Mouse (Mus musculus) T-helper 2 cell (primary cell): ENCODE results near the gene Samd5.

Experiments used
- in situ Hi-C: fragments of 300-600 bp; cut with MboI, MseI; formaldehyde crosslinking; loops from one replicate; pipeline ENCODE4 v1.15.1; 2025; ENCODE audit warnings: high pct_unique_total_duplicates

The Samd5 gene

DNA sequence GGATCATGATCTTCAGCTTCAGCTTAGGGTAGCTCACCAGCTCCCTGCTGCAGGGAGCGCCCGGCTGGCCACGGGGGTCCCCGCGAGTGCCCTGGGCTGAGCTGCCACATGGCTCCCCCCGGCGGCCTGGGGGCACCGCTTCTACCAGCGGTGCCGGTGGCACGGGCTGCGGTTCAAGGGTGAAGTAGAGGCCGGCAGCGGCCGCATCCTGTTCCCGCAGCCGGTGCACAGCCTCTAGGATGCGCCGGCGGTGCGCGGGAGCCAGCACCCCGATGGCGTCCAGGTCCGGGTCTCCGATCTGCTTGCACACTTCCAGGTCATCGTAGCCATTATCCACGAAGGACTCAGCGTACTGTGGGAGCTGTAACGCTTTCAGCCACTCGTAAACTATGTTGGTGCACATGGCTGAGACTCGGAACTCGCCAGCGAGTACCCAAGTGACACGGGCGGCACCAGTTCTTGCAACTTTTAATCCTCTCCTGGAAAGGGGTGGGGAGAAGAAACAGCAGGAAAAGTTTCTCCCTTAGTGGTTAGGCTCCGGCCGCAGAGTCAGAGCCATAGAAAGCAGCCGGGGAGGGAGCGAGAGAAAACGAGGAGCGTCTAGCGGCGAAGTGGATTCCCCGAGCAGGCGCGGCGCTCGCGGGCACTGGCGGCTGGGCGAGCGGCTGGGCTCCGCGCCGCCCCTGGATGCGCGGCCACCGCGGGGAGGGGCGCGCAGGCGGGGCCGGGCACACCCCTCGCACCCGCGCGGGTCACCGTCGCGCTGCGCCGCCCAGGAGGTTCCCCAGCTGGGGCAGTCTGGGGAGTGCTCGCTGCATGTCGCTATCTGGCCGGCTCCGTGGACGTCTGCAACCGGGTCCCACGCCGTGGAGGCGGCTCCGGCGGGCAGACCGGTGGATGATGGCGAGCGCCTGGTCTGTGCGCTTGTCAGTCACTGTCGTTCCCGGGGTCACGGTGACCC, at the start of gene Samd5:
Samd5 (minus strand) TSS at position 648 of the 961 bp plus-strand sequence.
- in situ Hi-C loops, result no loop called here

DNA sequence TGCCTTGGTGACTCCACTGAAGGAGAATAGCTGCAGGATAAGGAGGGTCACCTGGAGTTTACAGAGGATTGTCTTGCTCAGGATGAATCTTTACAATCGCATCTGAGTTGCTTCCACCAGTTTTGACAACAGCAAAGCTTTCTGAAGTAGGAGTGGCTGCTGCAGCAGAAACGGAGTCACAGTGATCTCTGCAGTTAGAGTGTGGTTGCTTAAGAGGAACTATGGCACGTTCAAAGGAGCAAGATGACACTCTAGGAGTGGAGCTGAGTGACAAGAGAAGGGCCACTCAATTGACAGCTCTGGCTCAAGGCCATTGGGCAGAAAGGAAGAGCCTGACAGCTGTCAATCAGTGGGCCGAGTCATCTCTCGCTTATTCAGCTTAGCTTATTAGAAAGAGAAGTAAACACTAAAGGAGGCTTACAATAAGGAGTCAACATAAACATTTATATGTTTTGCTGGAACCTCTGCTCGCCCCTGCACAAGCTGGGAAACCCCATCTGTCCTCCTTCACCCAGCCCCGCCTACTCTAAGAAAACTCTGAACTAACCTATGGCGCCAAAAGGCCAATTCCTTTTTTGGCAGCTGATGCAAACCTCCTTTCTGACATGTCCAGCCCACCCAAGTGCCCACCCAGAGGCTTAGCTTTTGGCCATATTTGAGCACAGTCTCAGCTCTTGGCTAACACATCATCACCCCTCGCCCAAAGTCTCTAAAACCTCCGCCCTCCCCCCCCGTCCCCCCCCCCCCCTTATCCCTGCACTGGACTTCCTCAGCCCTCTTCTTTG, 47.7 kb upstream of the Samd5 start:
- in situ Hi-C loops, result no loop called here

DNA sequence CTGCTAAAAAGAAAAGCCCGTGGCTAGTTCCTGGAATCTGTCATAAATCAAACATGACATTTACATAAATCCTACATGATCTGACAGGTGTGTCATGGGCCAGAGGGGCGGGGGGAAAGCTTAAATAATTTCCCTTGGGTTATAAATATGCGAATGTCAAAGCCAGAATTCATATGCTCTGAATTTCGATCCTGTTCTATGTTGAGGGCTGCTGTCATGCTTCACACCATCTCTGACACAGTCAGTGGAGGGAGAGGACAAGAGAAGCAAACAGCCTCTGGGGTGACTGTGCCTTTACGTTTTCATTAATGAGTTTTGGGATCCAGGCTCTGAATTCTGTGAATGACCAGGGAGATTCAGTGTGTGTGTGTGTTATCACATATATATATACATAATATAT, 45.0 kb upstream of the Samd5 start:
- in situ Hi-C loops, result no loop called here

DNA sequence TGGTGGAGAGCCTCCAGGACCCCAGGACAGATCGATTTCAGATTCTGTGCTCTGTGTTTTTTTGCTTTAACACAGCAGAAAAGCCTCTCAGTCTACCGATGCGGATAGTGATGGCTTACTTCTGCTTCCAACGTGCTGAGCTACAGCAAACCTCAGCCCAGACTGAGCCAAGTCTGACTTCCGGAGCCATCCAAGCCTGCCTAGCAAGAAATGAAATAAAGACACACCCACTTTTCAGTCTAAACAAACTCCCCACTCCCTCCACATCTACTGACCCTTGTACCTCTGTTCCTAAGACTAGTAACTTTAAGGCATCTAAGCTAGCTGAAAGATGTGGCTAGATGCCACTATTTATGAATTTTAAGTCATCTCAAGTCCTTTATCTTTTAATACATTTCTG, 43.1 kb upstream of the Samd5 start:
- in situ Hi-C loops, result no loop called here

DNA sequence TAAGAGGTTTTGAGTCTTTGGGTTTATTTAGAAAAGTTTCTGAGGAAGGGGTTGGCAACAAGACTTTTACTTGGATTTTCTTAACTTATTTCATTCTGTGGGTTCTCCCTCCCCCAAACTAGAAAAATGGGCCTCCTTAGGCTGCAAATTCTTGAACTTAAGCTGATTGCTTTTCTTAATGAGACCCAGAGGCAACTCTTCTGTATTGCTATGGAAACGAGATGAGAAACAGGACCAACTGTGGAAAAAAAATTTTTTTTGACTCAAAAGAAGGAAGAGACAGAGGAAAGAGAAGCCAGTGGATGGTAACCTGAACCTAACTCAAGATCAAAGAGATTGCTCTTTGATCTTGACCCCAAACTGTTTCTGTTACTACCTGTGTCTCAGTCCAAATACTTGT, 29.9 kb upstream of the Samd5 start:
- in situ Hi-C loops, result no loop called here

DNA sequence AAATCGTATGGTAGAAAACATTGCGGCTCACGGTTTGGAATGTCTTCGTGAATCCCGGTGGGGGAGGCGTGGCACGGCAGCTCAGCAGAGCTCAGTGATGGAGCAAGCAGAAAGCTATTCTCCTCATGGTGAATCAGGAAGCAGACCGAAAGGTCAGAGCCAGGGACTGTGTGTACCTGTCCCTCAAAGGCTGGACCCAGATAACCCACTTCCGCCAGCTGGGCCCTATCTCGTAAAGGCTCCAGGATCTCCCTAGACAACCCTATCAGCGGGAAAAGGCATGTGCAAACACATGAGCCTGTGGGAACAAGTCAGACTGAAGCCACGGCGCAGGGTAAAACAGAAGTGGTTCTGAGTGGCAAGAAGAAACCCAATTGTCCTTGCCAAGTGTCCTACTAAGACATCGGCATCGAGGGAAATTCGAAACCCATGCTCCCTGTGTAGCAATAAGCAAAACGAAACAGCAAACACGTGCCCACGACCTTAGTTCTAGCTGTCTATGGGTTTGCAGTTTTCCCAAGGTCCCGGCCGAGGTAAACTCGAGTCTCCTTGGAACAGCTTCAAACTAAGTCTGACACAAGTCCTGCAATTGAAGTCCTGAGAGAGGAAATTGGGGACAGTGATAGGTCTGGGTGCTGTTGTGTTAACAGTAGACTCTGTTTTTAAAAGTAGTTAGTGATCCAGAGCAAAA, 24.2 kb upstream of the Samd5 start:
- in situ Hi-C loops, result no loop called here

DNA sequence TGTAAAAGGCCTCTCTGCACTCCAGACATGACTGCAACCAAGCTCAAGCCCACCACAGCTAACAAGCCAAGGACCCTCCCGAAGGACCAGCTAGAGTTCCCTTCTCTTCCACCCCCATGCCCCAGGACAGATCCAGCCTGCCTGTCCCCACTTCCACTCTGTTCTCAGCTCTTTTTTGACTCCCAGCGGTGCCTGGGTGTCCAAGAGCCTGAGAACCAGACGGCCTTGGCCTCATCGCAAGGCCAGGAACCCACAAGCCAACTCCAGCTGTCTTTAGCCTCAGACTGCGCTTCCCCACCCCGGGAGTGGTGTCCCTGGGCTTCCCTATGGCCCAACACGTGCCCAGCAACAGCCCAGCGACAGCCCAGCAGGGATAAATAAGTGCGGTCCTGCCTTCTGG, 23.1 kb upstream of the Samd5 start:
- in situ Hi-C loops, result no loop called here

DNA sequence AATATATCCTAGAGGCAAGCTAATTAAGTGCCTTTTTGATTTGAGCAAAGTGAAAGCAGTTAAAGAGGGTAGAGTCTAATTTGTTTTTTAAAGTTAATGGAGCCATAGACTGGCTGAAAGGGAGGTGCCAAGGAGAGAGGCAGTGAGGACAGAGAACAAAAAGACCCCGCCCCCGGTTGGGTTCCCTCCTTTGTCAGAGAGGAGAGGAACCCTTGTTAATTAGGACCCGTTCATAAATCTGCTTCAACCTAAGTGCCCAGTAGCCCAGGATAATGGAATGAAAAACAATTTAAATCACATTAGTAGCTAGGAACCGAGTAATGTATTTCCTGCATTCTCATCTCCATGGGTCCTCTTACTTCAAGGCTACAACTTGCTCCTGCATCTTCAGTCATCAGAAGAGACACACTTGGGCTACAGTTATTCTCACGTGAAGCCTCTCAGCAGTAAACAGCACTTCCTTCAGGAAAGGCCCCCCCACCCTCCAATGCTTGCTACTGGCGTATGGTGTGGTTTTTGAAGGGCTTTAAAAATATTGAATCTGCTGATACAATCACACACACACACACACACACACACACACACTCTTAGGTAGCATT, 21.6 kb upstream of the Samd5 start:
- in situ Hi-C loops, result no loop called here

DNA sequence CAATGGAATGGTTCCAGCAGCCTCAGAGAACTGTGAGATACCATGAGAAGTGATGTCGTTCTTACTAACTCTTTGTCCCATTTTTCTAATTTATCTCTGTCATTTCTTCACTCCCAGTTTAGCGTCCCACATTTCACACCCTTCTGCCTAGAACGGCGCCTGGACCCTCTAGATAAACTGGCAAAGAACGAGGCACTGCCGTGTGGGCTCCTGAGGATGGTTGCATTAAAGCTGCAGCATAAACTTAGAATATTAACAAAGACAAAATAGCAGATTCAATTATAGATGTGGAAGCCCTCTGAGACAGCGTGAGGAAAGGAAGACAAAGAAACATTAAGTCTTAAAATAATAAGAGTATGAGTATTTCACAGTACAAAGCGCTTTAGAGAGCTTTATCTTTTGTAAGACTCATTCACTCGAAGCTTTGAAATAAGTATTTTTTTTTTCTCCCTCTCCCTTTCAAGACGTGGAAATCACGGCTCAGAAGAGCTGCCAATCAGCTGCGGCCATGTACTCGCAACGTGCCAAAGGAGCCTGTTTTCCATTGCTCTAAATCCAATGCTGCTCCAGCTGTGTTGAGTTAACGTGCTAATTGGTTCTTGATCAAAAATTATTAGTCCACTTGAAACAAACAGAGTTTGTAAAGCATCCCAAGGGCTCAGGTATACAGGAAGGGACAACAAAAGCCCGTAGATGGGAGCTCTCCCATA, 19.1 kb upstream of the Samd5 start:
- in situ Hi-C loops, result no loop called here

DNA sequence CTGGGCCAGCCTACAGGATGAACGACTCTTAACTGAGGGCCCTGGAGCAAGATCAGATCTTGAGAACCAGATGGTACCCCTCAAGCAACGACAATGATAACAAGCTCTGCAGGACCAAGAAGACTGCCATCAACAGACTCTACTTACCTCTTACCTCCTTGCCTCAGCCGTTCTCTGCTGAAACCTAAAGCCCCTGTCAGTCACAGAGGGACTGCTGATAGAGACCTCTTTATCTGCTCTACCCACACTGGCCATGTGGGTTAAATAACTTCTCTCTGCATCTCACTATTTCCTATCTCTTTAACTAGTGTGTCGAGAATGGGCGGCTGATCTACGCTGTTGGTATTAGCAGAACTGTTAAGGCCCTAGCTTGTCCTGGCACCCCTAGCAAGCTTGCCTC, 5.9 kb upstream of the Samd5 start:
- in situ Hi-C loops, result no loop called here

DNA sequence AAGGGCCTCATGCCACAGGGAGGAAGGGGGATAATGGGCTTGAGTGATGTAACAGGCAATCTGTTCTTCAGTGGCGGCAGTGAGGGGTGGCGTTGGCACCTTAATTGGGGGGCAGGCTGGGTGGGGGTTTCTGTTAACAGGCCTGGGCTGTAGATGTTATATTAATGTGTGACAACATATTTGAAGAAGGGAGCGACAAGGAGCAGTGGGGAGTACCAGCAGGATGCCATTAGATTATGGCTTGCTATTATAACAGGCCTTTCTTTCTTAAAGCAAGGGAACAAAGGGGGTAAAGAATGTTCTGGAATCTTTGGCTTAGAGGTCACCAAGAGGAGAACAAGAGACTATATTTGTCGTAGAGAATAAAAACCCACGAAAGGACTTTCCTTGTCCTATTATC, 4.9 kb upstream of the Samd5 start:
- in situ Hi-C loops, result no loop called here

DNA sequence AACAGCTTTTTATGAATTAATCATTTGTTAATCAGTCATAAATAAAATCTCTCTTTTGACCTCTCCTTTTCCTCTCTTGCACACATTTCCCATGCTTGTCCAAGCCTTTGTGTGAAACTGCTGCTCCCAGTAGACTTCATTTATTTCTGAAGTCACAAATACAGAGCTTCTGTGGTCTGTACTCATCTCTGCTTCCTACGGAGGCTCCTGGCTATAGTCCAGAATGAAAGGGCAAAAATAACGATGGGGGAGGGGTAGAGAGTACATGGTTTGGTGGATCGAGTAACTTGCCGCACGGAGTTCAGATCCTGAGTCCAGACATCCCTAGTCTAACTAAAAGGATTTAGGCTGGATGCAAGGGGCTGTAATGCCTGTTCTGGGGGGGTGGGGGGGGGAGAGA, 3.1 kb upstream of the Samd5 start:
- in situ Hi-C loops, result no loop called here

DNA sequence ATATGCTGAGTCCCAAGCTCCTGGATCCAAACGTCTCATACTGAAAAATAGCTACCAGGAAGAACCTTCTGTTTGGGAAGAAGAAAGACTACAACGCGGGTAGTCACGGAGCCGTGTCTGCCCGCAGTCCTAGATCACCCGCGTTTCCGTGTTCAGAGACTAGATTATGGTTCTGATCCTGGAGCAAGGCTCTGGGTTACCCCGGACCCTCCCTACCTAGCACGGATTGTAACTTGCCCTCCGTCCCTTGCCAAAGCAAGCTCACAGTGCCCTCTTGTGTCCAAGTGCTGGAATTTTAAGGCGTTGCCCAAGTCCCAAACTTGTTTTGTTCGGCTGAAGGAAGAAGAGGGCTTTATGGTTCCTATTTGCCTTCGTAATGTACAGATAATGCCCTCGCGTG, 1.9 kb upstream of the Samd5 start:
- in situ Hi-C loops, result no loop called here

DNA sequence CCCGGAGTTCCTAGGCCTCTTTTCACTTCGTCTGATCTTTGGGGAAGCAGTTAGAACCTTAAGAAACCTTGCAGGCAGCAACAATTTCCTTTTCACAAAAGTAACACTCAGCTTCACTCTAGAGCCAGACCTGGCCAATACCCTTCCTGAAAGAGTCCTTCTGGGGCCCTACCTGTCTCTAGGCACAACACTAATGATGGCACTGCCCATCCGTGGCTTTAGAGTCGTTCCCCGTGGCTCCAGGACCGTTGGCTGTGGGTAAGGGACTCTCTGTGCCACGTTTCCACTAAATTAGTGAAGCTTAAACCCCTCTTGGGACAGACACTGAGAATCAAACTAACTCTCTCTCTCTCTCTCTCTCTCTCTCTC, 1.4 kb upstream of the Samd5 start:
- in situ Hi-C loops, result no loop called here

DNA sequence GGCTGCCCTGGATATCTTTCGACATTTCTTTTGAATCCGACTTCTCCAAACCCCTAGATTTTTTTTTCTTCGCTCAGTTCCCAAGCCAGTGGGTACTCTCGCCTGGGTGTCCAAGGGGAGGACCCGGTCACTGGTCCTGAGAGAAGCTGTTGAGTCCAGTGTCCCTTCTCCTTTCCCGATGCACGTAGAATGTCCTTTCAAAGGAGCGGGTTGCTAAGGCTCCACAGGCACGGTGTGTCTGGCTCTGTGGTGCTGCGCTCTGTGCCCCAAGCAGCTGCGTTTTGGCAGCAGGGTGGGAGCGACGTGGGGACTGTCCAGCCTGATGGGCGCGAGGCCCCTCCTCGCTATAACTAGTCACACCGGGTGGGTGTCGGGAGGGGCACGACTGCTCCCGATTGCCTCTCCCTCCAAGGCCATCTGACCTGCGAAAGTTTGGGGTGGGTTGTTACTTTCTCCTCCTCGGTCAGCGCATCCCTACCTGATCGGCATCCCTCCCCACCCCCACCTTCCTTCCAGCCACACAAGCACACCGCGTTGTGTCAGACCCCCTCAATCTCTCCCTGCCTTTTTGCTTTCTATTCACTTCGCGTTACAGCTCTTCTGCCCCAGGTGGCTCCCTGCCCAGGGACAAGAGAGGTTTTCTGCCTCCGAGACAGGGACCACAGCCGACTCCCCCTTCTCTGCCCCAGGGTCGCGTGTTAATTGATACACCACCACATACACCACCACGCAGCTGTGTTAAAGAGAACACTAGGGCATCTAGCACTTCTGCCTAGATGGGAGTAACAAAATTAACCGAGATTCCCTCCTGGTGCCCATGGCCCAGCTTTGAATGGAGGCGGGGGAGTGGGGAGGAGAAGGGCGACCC, 776 bp upstream of the Samd5 start:
- in situ Hi-C loops, result no loop called here

DNA sequence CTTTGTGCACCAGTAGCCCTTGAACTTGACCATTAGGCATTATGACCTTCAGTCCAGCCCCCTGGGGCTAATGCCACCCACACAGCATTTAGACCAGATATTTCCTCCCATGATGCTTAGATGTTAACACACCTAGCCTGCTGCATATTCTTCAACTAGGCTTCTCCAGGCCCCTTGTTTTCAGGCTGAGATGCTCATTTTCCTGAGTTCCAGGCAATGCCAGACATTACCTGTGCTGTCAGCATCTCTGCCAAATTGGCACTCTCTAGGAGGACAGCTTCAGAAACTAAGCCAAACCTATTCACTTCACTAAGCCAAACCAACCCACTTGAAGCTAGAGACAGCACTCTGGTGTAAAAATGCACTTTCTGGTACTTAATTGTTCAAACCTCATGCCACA, 1.7 kb downstream of the Samd5 start:
- in situ Hi-C loops, result no loop called here

DNA sequence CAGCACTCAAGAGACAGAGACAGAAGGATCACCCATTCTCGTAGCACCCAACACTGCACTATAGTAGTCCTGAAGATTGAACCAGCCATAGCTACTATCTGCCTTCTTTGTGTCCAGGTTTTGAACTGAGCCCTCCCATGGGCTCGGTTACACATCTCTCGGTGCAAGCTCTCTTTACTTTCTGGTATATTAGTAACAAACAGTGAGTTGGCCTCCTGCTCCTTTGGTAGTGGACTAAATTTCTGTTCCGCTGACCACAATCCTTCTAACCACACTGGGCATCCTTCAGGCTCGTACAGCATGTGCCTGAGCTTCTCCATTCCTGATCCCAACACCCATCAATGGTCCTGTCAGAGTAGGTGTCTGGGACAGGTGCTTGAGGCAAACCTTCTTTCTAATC, 2.3 kb downstream of the Samd5 start:
- in situ Hi-C loops, result no loop called here

DNA sequence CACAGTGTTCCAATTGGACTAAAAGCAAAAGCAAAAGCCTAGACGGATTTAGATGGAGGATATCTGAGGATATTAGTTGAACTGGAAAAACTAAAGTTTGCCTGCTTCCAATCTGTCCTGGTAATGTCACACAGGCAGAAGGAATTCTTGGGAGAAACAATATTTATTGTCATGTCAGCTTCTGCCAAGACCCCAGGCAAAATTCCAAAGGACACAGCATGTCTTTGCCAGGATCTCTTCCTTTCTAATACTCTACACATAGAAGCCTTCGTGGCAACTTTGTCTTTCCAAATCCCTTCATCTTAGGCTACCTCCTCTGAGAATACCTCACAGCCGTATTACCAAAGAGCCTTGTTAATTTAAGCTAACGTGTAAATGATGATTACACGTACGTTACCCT, 4.7 kb downstream of the Samd5 start:
- in situ Hi-C loops, result no loop called here

DNA sequence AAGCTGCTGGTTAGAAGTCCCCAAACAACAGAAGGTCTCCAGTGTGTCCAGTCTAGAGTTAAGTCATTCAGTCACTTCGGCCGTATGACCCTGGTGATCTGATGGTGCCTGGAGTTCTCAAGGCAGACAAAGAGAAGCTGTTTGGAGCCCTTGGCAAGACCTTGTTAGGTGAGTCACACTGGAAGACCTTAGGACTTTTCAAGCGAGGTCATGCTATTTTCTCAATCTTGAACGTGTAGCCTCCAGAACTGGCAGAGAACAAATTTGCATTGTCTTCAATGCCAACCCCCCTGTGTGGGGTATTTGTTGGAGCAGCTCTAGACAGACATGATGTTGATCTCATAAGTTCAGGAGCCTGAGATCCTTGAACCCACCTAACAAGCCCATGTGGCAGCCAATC, 6.2 kb downstream of the Samd5 start:
- in situ Hi-C loops, result no loop called here

DNA sequence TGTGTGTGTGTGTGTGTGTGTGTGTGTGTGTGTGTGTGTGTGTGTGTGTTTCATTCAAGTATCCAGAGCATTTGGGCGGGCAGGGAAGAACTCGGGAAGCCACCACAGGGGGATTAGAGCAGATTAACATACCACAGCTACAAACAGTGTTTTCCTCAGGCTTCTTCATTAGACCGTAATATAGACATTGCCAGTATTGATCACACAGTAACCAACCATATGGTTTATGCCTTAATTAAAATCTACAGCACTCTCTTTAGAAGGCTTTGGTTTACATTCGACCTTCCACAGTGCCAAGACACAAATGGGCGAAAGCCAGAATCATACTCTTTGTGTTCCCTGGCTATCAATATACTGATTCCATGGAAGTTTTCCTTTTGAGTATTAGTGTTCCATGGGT, 22.1 kb downstream of the Samd5 start:
- in situ Hi-C loops, result no loop called here
